Mouse (Mus musculus) telencephalon, adult 2 months (tissue): ENCODE results near the gene Snrnp70.
"Not testable (repeated sequence)": the region's sequence is repeated elsewhere in the genome, so short reads cannot be mapped to it uniquely, and the experiment has no call there.

Experiments used
- DNase-seq: peaks from one replicate; pipeline ENCODE4 v3.0.0-alpha.2; 2011; ENCODE audit warnings: low read depth, low spot score

Snrnp70 gene

DNA sequence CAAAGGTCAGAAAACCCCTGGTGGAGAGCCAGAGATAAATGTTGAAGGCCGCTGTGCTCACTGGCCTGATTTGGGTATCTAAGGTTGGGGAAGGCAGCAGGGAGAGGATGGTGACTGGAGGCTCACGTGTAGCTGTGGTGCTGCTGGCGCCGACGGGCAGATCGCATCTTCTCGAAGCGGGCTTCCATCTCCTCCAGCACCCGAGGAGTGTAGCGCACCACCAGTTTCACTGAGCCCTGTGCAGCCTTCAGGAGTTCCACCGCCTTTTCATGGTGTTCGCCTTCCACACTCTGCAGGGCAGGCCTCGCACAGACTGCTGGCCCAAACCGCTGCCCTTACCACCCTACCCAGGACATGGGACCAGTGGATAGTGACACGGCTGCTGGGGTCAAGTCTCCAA, 27.4 kb downstream of the Snrnp70 start:
- no peak for DNase-seq

- peak; percentile 95 for DNase-seq
Observed at GRCm38 (mm10) chr7:45367020-45367880, 28.3 kb downstream of the Snrnp70 start.

DNA sequence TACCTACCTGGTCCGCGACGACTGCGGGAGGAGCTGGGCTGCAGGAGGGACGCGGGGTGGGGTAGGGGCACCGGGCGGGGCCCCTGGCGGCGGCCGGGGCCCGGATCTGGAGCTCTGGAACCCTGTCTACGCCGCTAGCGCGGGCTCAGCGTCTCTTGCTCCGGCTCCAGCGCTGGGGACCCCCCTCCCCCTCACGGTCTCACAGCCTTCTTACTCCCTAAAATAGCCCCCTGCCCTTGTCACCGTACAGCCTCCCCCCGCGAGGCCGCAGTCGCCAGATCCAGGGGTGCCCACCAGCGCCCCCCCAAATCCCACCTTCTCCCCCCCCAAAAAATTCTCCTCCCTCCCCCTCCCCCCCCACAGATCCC, 28.9 kb downstream of the Snrnp70 start, which contains the start of gene Ppfia3:
Gene Ppfia3 (minus strand): TSS at position 368 of the 368 bp plus-strand sequence.
- no peak for DNase-seq

DNA sequence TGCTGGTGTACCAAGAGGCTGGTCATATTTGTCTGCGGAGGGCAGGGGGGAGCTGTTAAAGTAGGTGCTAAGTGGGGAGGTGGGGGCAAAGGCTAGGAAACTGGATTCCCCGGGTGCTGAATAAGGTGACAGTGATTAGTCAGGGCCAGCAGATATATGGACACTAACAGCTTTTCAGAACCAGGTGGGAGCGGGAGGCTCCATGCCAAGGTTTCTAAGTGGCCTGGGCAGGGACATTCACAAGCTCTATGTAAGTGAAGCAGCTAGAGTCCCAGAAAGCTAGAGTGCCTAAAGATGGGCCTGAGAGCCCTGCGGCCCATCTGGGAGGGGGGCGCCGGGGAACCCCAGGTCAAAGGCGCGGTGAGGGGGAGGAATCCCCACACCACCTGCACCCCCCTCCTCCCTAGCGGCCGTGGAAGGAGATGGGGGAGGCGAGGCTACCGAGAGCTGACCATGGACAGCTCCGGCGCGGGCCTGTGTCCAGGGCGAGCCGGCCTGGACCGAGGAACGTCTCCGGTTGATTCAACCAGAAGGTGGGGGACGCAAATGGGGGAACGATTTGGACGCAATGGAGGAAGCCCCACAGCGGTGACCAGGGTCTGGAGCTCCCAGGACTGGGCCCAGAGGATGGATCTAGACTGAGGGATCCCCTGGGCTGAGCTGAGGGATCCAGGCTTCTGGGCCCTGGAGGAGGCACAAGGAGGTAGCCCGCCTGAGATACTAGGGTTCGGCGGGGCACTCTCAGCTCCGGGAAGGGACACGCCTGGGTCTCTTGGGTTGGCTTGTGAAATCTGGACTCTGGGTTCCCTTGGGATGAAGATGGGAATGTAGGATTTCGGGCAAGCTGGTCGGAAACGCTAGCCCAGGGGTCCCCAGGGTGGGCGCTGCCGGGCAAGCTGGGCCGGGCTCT, 29.5 kb downstream of the Snrnp70 start:
- no peak for DNase-seq

GRCm38 (mm10) chr7:45363983-45364382, 31.6 kb downstream of the Snrnp70 start:
- DNase-seq: no peak

- DNase-seq: no peak
Observed at GRCm38 (mm10) chr7:45362801-45363200, 32.7 kb downstream of the Snrnp70 start.

GRCm38 (mm10) chr7:45361243-45361804, 34.2 kb downstream of the Snrnp70 start:
- DNase-seq: peak; percentile 77

- DNase-seq: no peak
Observed at GRCm38 (mm10) chr7:45360404-45361125, 35.0 kb downstream of the Snrnp70 start.

DNA sequence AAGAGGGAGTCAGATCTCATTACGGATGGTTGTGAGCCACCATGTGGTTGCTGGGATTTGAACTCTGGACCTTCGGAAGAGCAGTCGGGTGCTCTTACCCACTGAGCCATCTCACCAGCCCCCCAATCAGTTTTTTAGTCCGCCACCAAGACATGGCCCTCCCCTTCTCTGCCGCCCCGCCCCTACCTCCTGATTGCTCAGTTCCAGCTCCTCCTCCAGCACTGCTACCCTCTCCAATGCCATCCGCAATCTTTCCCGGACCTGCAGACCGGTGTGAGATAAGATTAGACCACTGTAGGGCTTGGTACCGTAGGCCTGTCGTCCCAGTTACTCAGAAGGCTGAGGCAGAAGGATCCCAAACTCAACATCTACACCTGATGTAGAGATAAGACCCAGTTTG, 36.5 kb downstream of the Snrnp70 start:
- not testable (repeated sequence) for DNase-seq

GRCm38 (mm10) chr7:45356087-45356486, 39.5 kb downstream of the Snrnp70 start:
- DNase-seq: no peak

GRCm38 (mm10) chr7:45355318-45356020, 40.1 kb downstream of the Snrnp70 start:
- DNase-seq: no peak

GRCm38 (mm10) chr7:45353041-45353440, 42.5 kb downstream of the Snrnp70 start:
- DNase-seq: no peak

- no peak for DNase-seq
Observed at GRCm38 (mm10) chr7:45346905-45347304, 48.6 kb downstream of the Snrnp70 start.

- no peak for DNase-seq
Observed at GRCm38 (mm10) chr7:45343543-45343942, 52.0 kb downstream of the Snrnp70 start.

GRCm38 (mm10) chr7:45342081-45342480, 53.5 kb downstream of the Snrnp70 start:
- no peak for DNase-seq

- DNase-seq: peak; percentile 83
Observed at GRCm38 (mm10) chr7:45341303-45341702, 54.2 kb downstream of the Snrnp70 start.

DNA sequence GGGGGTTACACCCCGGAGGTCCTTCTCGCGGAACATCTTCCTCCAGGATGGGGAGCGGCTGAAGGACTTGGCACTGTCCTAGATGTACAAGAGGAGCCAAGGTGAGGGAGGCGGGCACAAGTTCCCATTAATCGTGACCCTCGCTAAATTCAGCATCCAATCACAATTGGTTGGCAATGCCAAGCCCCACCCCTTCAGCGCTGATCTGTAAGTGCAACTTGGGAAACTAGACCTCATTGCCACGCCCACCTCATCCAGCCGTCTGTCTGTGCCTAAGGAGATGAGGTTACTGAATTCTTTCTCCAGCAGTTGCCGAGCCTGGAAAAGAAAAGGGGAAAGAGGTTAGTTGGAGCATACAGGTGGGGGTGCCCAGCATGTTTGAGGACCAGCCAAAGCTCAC, 54.9 kb downstream of the Snrnp70 start:
- DNase-seq: no peak

GRCm38 (mm10) chr7:45340066-45340442, 55.5 kb downstream of the Snrnp70 start:
- DNase-seq: no peak

DNA sequence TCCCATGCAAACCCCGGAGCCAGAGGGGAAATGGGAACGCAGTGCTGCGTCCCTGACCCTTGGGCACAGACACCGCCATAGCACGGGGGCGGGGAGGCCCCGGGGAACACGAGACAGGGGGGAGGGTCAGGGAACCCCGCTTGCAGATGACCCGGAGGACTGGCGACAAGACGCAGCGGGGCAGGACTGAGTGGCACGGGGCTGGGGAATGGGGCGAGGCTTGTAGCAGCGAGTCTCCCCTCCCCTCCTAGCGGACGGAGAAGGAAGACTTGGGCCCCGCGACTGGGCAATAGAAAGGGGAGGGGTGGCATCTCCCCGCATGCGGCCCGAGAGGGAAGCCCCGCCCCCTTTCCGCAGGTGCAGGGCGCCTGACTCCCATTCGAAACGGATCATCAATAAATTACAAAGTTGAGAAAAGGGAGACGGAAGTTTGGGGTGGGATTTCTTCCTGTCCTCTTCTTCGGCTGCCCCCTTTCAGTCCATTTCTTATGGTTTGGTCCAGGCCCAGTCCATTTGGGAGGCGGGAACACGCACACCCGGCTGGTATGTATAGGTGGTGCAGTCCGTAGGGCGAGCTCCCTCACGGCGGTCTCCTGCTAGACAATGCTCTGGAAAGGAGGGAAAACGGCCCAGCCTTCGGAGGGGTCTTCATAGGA, 56.0 kb downstream of the Snrnp70 start:
- no peak for DNase-seq

GRCm38 (mm10) chr7:45338161-45338911, 57.2 kb downstream of the Snrnp70 start:
- DNase-seq: no peak
